Mouse (Mus musculus): ENCODE results near the gene Nudt14.

- TF ChIP-seq POLR2A (IDR thresholded peaks at IDR 0.05; ENCODE audit: extremely low read depth, insufficient read depth, low read length): no peak
- TF ChIP-seq CTCF (IDR thresholded peaks at IDR 0.05; ENCODE audit: low read depth, low read length): no peak
These were observed 23.9 kb upstream of the Nudt14 start for GRCm38 (mm10) chr12:112965783-112966182.
